Mouse (Mus musculus): Measurements from ENCODE around the gene Klf12. TPM values are rescaled to one million over a fixed set of nuclear protein-coding genes. Genes with fewer than 3 reads are reported as not detected.
"Not testable (repeated sequence)": the region's sequence is repeated elsewhere in the genome, so short reads cannot be mapped to it uniquely, and the experiment has no call there.

The Klf12 gene
- polyA plus RNA-seq, 1 experiment, result 0.02 TPM

GRCm38 (mm10) chr14:99886503-99886902, 398.0 kb downstream of the Klf12 start:
- no peak for TF ChIP-seq GATA1 (IDR thresholded peaks at IDR 0.05; ENCODE audit: borderline replicate concordance, low read length)
- no peak for TF ChIP-seq FLI1 (IDR thresholded peaks at IDR 0.05; ENCODE audit: low read length)
- H3K36me3 ChIP-seq (replicated peaks; ENCODE audit: low read length), result no peaks in the 10 kb centered on the region
- no peaks in the 10 kb centered on the region for H3K9me3 ChIP-seq
- H3K4me3 ChIP-seq (replicated peaks), result no peak overlapping the region
- no peaks in the 10 kb centered on the region for H3K4me1 ChIP-seq
- peaks cover 2% of the 10 kb centered on the region for H3K27me3 ChIP-seq (replicated peaks)

DNA sequence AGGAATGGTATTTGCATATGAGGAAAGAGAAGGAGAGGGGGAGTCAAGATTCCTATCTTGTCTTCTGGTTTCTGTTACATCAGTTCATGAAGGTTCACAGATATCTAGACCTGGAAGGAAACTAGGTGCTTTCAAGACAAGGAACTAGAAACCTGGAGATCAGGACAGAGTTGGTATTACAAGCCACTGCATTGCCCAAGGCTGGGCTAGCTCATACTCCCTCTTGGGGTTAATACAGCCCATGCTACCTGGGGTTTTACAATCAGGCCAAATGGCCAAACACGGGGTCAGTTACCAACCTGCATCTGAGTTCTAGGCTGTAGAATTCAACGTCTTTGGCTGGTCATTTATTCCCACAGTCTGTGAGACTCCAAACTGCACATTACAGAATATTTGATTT, 398.9 kb downstream of the Klf12 start:
- H3K4me3 ChIP-seq (replicated peaks), result no peak overlapping the region
- H3K36me3 ChIP-seq (replicated peaks; ENCODE audit: low read length), result no peaks in the 10 kb centered on the region
- no peaks in the 10 kb centered on the region for H3K4me1 ChIP-seq
- no peaks in the 10 kb centered on the region for H3K9me3 ChIP-seq
- TF ChIP-seq FLI1 (IDR thresholded peaks at IDR 0.05; ENCODE audit: low read length), result no peak
- TF ChIP-seq GATA1 (IDR thresholded peaks at IDR 0.05; ENCODE audit: borderline replicate concordance, low read length), result no peak
- H3K27me3 ChIP-seq (replicated peaks), result peaks cover 2% of the 10 kb centered on the region

DNA sequence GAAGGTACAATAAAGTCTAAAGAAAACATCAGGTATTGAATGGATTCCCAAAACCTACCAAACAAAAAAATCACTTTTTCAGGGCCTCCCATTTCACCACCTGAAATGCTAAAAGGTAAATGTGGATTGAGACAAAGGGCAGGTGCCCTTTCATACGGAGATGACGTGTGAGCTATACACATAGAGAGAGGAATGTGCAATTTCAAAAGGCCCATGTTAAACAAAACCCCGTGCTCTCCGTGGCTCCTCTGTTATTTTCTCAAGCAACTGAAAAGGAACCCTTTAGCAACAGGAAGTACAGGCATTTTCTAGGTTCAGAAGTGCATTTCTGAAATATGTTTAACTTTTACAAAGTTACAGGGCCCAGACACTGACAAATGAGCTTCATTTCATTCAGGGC, 399.4 kb downstream of the Klf12 start:
- H3K27me3 ChIP-seq (replicated peaks), result peaks cover 2% of the 10 kb centered on the region
- no peaks in the 10 kb centered on the region for H3K9me3 ChIP-seq
- no peaks in the 10 kb centered on the region for H3K4me1 ChIP-seq
- no peak overlapping the region for H3K4me3 ChIP-seq (replicated peaks)
- H3K36me3 ChIP-seq (replicated peaks; ENCODE audit: low read length), result no peaks in the 10 kb centered on the region
- no peak for TF ChIP-seq FLI1 (IDR thresholded peaks at IDR 0.05; ENCODE audit: low read length)
- TF ChIP-seq GATA1 (IDR thresholded peaks at IDR 0.05; ENCODE audit: borderline replicate concordance, low read length), result no peak

DNA sequence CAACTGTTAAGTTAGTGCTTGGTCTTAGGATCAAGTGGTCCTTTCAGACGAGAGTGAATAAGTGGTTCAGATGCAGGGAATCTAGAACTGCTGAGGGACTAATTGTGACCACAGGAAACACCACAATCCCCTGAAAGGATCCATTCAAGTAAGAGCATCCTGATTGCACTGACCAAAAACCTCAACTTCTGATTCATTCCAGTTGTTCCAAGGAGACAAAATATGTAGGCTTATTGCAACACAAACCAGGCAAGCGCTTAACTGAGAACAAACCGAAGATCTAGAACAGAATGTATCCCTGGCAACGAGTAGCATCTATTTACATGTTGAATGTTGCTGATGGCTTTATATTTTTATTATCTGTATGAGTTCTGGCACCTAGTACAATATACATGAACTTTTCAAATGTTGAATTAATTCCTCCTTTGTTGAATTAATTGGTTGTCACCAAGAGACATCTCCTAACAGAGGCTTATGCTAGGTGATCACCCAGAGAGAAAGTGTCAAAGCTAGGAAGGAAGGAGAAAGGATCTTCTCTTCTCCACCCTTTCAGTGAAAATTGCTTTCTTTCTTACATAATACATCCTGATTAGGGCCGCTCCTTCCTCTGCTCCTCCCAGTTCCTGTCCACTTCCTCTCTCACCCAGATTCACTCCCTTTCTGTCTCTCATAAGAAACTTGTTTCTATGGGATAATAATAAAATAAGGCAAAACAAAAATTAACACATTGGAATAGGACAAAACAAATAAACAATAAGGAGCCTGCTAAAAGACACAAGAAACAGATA, 407.5 kb downstream of the Klf12 start:
- no peak overlapping the region for H3K4me3 ChIP-seq (replicated peaks)
- H3K9me3 ChIP-seq, result peaks cover 24% of the 10 kb centered on the region
- no peaks in the 10 kb centered on the region for H3K36me3 ChIP-seq (replicated peaks; ENCODE audit: low read length)
- H3K27me3 ChIP-seq (replicated peaks), result peaks cover 28% of the 10 kb centered on the region
- H3K4me1 ChIP-seq, result peaks cover 4% of the 10 kb centered on the region; the same call in 1 of the 2 replicates
- no peak for TF ChIP-seq FLI1 (IDR thresholded peaks at IDR 0.05; ENCODE audit: low read length)
- no peak for TF ChIP-seq GATA1 (IDR thresholded peaks at IDR 0.05; ENCODE audit: borderline replicate concordance, low read length)

GRCm38 (mm10) chr14:99873725-99874124, 410.8 kb downstream of the Klf12 start:
- Histone ChIP-seq H3K27me3 (replicated peaks) (peaks cover 28% of the 10 kb centered on the region), H3K4me3 (replicated peaks) (no peak overlapping the region), H3K4me1 (peaks cover 4% of the 10 kb centered on the region; the same call in 1 of the 2 replicates), H3K9me3 (peaks cover 24% of the 10 kb centered on the region), H3K36me3 (replicated peaks; ENCODE audit: low read length) (no peaks in the 10 kb centered on the region)
- TF ChIP-seq GATA1 (IDR thresholded peaks at IDR 0.05; ENCODE audit: borderline replicate concordance, low read length) (no peak), FLI1 (IDR thresholded peaks at IDR 0.05; ENCODE audit: low read length) (no peak)

DNA sequence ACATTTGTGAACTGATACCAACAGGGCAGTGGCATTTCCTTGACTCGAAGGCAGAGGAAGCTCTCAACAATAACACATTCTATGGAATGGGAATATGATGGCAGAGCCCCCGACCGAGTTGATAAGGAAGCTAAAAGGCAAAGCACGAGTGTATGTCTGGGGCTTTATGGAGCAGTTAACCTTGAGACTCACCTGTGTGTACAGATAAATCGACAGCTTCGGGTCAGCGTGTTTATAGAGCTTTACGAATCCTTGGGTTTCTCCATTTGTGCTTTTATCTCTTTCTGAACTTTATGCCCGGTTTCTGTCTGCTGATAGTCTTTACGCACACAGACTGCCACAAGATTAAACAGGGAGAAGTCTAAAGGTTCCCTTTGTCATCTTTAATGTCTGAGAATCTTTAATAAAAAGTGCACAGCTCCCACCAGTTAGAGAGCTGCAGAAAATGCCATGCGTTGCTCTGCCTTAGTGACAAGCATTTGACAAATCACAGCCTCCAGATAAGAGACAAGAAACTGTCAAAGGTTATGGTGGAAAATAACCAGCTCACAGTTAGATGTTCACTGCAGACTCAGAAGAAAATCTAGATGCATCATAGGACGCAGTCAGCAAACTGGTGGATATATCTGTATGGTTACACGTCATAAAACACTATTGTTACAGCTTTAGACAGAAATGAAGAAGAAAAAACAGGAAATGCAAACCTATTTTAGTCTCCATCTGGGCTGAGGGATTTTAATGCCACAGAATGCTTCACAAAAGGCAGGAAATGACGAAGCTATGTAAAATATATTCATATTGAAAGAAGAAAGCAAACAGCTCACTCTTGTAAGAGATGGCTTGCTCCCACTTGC, 428.1 kb downstream of the Klf12 start:
- no peak overlapping the region for H3K4me3 ChIP-seq (replicated peaks)
- H3K4me1 ChIP-seq, result peaks cover 41% of the 10 kb centered on the region
- H3K9me3 ChIP-seq, result no peaks in the 10 kb centered on the region
- no peaks in the 10 kb centered on the region for H3K36me3 ChIP-seq (replicated peaks; ENCODE audit: low read length)
- H3K27me3 ChIP-seq (replicated peaks), result no peaks in the 10 kb centered on the region
- TF ChIP-seq FLI1 (IDR thresholded peaks at IDR 0.05; ENCODE audit: low read length) (no peak), GATA1 (IDR thresholded peaks at IDR 0.05; ENCODE audit: borderline replicate concordance, low read length) (no peak)

- not testable (repeated sequence) for H3K36me3 ChIP-seq (replicated peaks; ENCODE audit: low read length); H3K27me3 ChIP-seq (replicated peaks); H3K4me3 ChIP-seq (replicated peaks); H3K9me3 ChIP-seq
- H3K4me1 ChIP-seq, result peaks cover 41% of the 10 kb centered on the region
These were observed 430.0 kb downstream of the Klf12 start for GRCm38 (mm10) chr14:99854467-99854807.

GRCm38 (mm10) chr14:99853769-99854466, 430.6 kb downstream of the Klf12 start:
- not testable (repeated sequence) for H3K9me3 ChIP-seq; H3K27me3 ChIP-seq (replicated peaks); H3K4me3 ChIP-seq (replicated peaks); H3K36me3 ChIP-seq (replicated peaks; ENCODE audit: low read length)
- peaks cover 44% of the 10 kb centered on the region for H3K4me1 ChIP-seq

DNA sequence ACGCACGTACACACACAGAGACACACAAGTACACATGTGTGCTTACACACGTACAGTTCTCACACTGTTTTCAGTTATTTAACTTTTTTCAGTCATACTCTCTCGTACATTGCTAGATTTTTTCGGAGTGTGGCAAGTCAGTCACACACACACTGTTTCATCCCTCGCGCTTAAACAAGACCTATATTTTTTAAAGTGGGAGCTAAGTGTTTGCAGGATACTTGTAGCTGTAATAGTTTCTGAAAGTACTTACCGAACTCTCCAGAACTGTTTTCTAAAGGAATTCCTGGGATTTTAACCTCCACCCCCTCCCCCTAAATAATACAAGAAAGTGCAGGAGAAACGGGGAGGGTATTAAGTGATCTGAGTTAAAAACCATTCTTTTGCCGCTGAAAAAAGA, 434.1 kb downstream of the Klf12 start:
- no peak overlapping the region for H3K4me3 ChIP-seq (replicated peaks)
- peaks cover 55% of the 10 kb centered on the region for H3K4me1 ChIP-seq
- TF ChIP-seq GATA1 (IDR thresholded peaks at IDR 0.05; ENCODE audit: borderline replicate concordance, low read length) (no peak), FLI1 (IDR thresholded peaks at IDR 0.05; ENCODE audit: low read length) (no peak)
- H3K9me3 ChIP-seq, result no peaks in the 10 kb centered on the region
- H3K27me3 ChIP-seq (replicated peaks), result no peaks in the 10 kb centered on the region
- H3K36me3 ChIP-seq (replicated peaks; ENCODE audit: low read length), result no peaks in the 10 kb centered on the region

GRCm38 (mm10) chr14:99847502-99847901, 437.0 kb downstream of the Klf12 start:
- Histone ChIP-seq H3K9me3 (no peaks in the 10 kb centered on the region), H3K4me1 (peaks cover 35% of the 10 kb centered on the region), H3K36me3 (replicated peaks; ENCODE audit: low read length) (no peaks in the 10 kb centered on the region), H3K4me3 (replicated peaks) (peak overlapping the region; percentile 69), H3K27me3 (replicated peaks) (no peaks in the 10 kb centered on the region)
- TF ChIP-seq FLI1 (IDR thresholded peaks at IDR 0.05; ENCODE audit: low read length), result no peak
- peak; percentile 51; the same call in 1 of the 3 replicates for TF ChIP-seq GATA1 (IDR thresholded peaks at IDR 0.05; ENCODE audit: borderline replicate concordance, low read length)
